Mouse (Mus musculus) urinary bladder, postnatal 10 days (tissue): ENCODE results near the gene Ddx11.
"Not testable (repeated sequence)": the region's sequence is repeated elsewhere in the genome, so short reads cannot be mapped to it uniquely, and the experiment has no call there.

Source experiments
- DNase-seq: peaks from one replicate; pipeline ENCODE4 v3.0.0; 2022; ENCODE audit warnings: low spot score

Gene Ddx11

GRCm38 (mm10) chr17:66112166-66112565, 11.2 kb upstream of the Ddx11 start:
- no peak for DNase-seq

GRCm38 (mm10) chr17:66118991-66119390, 4.3 kb upstream of the Ddx11 start:
- DNase-seq, result no peak

- DNase-seq, result no peak
These were observed 2.6 kb upstream of the Ddx11 start for GRCm38 (mm10) chr17:66120701-66121100.

DNA sequence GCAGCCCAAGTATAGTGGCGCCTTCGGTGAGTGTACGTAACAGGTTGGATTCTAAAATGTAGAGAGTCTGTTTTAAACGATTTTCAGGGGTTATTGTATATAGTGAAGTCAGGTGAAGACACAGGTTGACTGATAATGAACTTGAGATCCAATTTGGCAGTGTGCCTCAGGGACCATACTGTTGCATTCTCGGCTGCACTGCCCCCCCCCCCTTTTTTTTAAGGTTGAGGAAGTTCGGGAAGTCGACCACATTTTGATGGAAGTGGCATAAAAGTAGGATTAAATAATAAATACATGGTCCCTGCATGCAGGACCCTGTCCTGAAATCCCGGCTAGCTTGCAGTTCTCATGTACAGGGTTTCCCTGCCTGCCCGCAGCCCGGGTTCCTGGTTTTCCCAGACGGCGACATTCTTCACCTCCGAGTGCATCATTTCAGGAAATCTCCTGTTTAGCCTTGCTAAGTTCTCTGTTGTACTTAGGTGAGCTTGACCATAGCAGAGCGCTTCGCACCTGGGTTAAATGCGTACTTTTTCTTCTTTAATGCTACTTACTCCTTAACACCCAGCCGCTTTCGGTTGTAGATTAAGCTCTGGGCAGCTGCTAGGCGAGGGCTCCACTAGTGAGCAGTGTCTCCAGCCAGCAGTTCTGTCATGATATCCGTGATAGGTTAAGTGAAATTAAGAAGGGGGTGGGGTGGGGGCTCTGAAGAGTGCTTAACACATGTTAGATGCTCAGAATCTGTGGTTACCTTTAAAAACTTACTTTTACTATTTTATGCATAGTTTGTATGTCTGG, 693 bp downstream of the Ddx11 start:
- no peak for DNase-seq

- no peak for DNase-seq
These were observed 1.9 kb downstream of the Ddx11 start for GRCm38 (mm10) chr17:66125211-66125610.

GRCm38 (mm10) chr17:66130371-66130770, 7.1 kb downstream of the Ddx11 start:
- no peak for DNase-seq

GRCm38 (mm10) chr17:66131212-66131611, 7.9 kb downstream of the Ddx11 start:
- no peak for DNase-seq

DNA sequence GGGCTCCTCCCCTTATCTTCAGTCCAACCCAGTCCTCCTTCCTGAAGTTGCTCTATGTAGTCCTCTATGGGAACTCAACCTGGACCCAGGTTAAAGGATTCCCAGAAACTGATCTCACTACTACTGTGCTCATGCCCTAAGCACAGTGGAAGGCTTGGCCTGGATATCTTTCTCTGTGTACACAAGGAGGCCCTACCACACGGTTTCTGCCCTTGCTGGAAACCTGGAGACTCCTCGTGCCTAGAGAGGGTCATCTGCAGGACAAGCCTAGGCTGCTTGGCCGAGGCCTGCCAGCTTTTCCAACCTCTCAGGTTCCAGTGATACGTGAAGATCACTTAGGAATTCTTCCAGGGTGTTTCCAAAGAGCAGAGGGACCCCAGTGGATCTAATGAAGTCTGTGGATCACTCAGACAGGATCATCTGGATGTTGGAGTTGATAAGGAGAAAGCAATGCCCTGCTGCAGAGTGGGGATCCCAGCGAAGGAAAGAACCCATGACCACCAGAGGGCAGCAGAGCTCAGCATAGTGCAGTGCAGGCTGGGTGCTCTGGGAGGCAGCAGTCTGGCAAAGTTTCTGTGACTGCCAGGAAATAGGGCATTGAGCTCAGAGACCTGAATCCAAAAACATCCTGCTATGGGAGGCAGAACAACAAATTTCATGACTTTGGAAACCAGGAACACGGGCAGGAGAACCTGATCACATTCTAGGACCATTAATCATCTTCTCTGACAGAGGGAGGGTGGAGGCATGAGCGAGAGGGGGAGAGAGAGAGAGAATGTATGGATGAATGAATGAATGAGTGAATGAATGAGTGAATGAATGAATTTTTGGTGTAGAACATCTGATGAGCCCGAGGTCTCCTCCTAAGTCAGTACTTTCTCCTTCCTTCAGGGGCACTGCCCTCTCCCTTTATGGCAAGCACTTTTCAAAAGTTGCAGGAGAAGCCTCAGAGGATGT, 29.7 kb downstream of the Ddx11 start:
- not testable (repeated sequence) for DNase-seq

DNA sequence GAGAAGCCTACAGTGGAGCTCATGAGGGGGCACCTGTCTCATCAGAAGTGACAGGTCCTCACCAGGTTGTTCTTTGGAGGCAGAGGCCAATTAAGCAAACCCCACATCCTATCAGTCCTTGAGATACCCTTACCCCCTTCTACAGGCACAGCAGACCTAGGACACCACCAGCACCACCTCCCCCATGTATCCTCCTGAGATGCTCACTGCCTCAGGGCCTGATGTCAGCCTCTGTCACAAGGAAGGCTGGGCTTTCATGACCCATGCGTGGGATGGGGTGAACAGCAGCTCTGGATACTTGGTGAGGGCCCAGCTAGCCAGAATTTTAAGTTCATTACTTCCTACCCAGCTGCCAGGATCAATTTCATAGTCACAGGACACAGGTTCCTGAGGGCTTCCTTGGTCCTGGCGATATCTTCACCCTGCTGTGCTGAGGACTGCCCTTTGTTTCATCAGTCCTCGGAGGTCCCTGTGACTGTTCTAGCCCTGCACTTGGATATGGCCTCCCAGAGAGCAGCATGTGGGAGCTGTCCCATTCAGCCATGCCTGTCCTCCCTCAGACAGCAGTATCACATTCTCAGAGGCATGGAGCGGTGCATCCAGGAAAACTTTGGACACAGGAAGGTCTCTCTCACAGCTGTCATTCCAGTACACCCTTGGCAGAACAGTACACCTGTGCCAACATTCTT, 30.6 kb downstream of the Ddx11 start:
- DNase-seq, result not testable (repeated sequence)

DNA sequence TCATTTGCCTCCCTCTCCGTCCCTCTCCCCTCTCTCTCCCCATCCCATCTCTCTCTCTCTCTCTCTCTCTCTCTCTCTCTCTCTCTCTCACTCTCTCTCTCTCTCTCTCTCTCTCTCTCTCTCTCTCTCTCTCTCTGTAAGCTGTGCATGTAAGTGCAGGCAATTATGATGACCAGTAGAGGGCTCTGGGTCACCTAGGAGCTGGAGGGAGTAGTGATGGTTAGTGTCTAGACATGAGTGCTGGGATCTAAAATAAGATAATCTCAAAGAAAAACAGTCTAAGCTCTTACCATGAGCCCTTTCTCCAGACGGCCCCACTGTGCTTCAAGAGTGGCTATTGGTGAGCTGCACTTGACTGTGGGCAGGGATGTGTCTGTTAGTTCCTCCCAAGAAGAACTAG, 31.6 kb downstream of the Ddx11 start:
- DNase-seq, result no peak

- DNase-seq, result no peak
These were observed 35.0 kb downstream of the Ddx11 start for GRCm38 (mm10) chr17:66158271-66158670.

GRCm38 (mm10) chr17:66167141-66167540, 43.8 kb downstream of the Ddx11 start:
- not testable (repeated sequence) for DNase-seq

- not testable (repeated sequence) for DNase-seq
These were observed 47.7 kb downstream of the Ddx11 start for GRCm38 (mm10) chr17:66170971-66171370.

DNA sequence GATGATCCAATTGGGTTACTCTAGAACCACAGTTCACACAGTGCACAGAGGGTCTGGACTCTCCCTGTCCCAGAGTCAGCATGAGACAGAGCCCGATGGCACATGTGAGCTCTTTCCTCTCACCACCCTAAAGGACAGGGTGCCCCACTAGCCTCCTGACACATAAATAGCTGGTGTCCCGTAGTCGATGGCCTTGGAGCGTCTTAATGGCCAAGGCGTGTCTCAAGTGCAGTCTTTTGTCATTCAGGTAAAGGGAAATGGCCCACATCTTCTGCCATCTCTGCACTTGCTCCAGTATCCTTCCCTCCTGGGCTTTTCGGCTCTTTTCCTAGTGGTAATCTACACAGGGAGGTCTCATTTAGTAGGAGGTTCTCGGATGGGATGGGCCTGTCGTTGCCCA, 67.3 kb downstream of the Ddx11 start:
- DNase-seq, result no peak

DNA sequence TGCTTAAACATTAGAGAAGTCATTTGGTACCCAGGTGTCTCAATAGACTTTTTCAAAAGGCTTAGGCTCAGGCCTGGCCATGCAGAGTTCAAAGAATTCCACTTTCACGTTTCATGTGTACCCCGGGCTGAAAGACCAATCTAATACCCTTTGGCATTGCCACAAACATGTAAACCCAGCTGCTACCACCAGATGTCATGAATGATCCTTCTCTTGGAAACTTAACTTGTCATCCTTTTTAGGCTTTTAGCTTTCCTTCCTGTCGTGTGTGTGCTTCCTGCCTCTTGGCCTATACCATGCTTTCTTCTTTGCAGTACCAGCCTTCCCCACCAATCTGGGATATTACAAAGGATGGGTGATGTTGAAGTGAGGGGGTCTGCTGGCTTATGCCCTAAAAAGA, 73.7 kb downstream of the Ddx11 start:
- no peak for DNase-seq
